Mouse (Mus musculus) heart, embryonic 10.5 days (tissue): ENCODE data around the gene Jakmip3. TPM values are rescaled to one million over a fixed set of nuclear protein-coding genes. Genes with fewer than 3 reads are reported as not detected.

Experiments used
- DNase-seq: peaks from one replicate; pipeline ENCODE4 v3.0.0-alpha.2; 2017; ENCODE audit warnings: low spot score
- H3K27ac ChIP-seq: fragments of 300-500 bp; sonication (generic); 2 replicates; pipeline ENCODE4 v1.5.1; 2016; ENCODE audit warnings: mild to moderate bottlenecking
- H3K27me3 ChIP-seq: fragments of 300-500 bp; sonication (generic); 2 replicates; pipeline ENCODE4 v1.6.1; 2016; ENCODE audit warnings: mild to moderate bottlenecking; ENCODE audit not compliant: poor library complexity, insufficient read depth, severe bottlenecking
- H3K36me3 ChIP-seq: fragments of 300-500 bp; sonication (generic); 2 replicates; pipeline ENCODE4 v1.6.1; 2016; ENCODE audit warnings: mild to moderate bottlenecking, moderate library complexity
- H3K4me1 ChIP-seq: fragments of 300-500 bp; sonication (generic); 2 replicates; pipeline ENCODE4 v1.6.1; 2016; ENCODE audit warnings: mild to moderate bottlenecking
- H3K4me3 ChIP-seq: fragments of 300-500 bp; sonication (generic); 2 replicates; pipeline ENCODE4 v1.5.1; 2016; ENCODE audit warnings: mild to moderate bottlenecking, moderate library complexity
- H3K9me3 ChIP-seq: fragments of 300-500 bp; sonication (generic); 2 replicates; pipeline ENCODE4 v1.6.1; 2016; ENCODE audit warnings: mild to moderate bottlenecking, moderate library complexity
- WGBS: fragments of 180-500 bp; shearing (Covaris S2); methylation state at CpG from one replicate; pipeline ENCODE4 v1.1.7; 2016; 5-methylcytosine and 5-hydroxymethylcytosine counted together
- polyA plus RNA-seq: library from polyadenylated mRNA; unstranded; fragments of >200 nt; fragmentation: Nextera tagmentation; extraction: Ambion mirVana; gene quantifications from 2 replicates; pipeline ENCODE4 v1.2.1, GENCODE M21; 2016

The Jakmip3 gene
- polyA plus RNA-seq, 1 experiment from 2014 or later, result 0.09 TPM

DNA sequence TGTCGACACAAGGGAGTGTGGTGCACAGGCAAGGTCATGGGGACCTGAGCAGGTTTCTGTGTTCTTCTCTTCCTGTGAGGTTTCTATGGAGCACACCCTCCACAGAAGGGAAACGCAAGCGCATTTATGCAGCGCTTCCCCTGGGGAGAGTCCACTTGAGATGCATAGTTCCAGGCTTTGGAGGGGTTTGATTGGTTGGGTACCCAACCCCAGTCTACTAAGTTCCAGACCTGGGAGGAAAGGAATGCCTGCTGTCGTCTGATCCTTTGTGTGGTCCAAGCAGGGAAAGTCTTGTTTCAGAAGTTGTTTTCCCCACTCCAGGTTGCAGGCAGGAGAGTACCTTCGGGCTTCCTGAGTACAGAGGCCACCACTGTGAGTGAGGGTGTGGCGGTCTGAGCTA lies 138.6 kb downstream of the Jakmip3 start:
- H3K9me3 ChIP-seq, result no peaks in the 10 kb centered on the region
- no peak overlapping the region for H3K27ac ChIP-seq
- 72% methylated on average over 7 of the region's 7 CpGs for WGBS
- H3K36me3 ChIP-seq, result no peaks in the 10 kb centered on the region
- DNase-seq, result no peak
- H3K4me1 ChIP-seq, result peaks cover 20% of the 10 kb centered on the region
- H3K27me3 ChIP-seq, result peaks cover 45% of the 10 kb centered on the region; the same call in 1 of the 2 replicates
- H3K4me3 ChIP-seq, result no peak overlapping the region

DNA sequence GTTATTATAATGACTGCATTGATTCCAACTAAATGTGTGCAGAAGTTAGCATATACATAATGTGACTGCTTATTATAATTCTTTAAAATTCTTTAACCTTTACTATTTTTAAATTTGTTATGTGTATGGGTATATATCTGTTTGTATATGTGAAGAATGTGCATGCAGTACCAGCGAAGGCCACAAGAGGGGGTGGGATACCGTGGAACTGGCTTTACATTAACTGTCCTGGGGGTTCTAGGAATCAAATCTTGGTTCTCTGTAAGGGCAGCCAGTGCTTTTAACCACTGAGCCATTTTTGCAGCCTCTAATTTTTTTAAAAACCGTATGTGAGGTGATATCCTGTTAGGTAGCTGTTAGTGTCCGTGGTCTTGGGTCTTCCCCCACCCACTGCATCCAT lies 140.2 kb downstream of the Jakmip3 start:
- peaks cover 22% of the 10 kb centered on the region for H3K4me1 ChIP-seq
- no peaks in the 10 kb centered on the region for H3K36me3 ChIP-seq
- H3K27me3 ChIP-seq, result peaks cover 60% of the 10 kb centered on the region
- DNase-seq, result no peak
- H3K27ac ChIP-seq, result no peak overlapping the region
- WGBS, result 65% methylated on average over 4 of the region's 4 CpGs
- no peaks in the 10 kb centered on the region for H3K9me3 ChIP-seq
- H3K4me3 ChIP-seq, result no peak overlapping the region

DNA sequence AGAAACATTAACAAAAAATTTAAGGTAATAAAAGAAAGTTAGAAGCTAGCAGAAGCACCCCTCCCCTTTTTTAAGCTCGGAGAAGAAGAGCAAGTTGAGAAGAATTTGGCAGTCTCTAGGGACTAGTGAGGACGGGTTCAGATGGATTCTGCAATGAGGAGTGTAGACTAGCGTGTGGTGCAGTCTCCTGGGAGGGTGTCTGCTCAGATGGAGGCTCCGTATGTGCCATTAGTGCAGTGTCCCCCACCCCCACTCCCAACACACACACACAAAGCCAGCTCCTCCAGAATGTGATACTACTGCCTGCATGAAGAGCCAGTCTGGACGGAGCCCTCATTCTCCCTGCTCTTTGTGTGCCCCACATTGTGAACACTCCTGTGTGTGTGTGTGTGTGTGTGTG lies 140.6 kb downstream of the Jakmip3 start:
- no peak overlapping the region for H3K27ac ChIP-seq
- peaks cover 26% of the 10 kb centered on the region for H3K4me1 ChIP-seq
- H3K27me3 ChIP-seq, result peaks cover 60% of the 10 kb centered on the region
- no peak overlapping the region for H3K4me3 ChIP-seq
- no peak for DNase-seq
- no peaks in the 10 kb centered on the region for H3K36me3 ChIP-seq
- H3K9me3 ChIP-seq, result no peaks in the 10 kb centered on the region
- 72% methylated on average over 5 of the region's 5 CpGs for WGBS

DNA sequence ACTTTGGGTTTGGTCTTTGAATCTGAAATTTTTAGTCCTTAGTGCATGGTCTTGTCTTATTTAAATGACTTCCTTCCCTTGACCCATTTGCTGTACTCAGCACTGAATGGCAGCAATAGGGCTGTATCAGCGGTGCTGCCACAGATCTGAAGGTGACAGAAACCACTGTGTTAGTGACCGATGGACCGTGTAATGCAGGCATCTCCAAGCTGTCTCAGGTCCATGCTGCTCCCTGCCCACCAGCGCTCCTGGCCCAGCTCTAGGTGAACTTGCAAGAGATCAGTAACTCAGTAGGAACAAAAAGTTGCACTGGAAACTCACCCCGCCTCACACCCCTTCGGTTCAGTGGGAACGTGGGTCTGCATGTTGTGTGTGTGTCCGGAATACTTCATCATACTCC lies 141.8 kb downstream of the Jakmip3 start:
- no peak for DNase-seq
- Histone ChIP-seq H3K9me3 (no peaks in the 10 kb centered on the region), H3K36me3 (no peaks in the 10 kb centered on the region), H3K27ac (no peak overlapping the region), H3K27me3 (peaks cover 62% of the 10 kb centered on the region), H3K4me3 (no peak overlapping the region), H3K4me1 (peaks cover 32% of the 10 kb centered on the region)
- 79% methylated on average over 8 of the region's 8 CpGs for WGBS

DNA sequence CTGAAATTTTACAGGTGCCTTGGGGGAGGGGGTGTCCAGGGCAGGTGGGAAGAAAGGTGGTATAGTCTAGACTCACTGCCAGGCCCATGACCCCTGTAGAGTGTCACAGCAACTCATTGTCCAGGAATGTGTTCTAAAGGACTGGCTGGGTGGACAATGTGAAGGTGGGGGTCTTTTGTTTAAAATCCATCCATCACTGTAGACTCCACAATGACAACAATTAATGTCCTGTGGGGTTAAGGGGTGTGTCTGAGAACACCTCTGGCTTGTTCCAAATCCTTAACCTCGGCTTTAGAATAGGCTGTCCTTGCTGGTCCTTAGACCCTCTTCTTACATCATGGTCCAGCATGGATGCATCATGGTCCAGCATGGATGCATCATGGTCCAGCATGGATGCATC lies 143.8 kb downstream of the Jakmip3 start:
- 53% methylated on average over 1 of the region's 1 CpGs for WGBS
- H3K4me1 ChIP-seq, result peaks cover 16% of the 10 kb centered on the region

DNA sequence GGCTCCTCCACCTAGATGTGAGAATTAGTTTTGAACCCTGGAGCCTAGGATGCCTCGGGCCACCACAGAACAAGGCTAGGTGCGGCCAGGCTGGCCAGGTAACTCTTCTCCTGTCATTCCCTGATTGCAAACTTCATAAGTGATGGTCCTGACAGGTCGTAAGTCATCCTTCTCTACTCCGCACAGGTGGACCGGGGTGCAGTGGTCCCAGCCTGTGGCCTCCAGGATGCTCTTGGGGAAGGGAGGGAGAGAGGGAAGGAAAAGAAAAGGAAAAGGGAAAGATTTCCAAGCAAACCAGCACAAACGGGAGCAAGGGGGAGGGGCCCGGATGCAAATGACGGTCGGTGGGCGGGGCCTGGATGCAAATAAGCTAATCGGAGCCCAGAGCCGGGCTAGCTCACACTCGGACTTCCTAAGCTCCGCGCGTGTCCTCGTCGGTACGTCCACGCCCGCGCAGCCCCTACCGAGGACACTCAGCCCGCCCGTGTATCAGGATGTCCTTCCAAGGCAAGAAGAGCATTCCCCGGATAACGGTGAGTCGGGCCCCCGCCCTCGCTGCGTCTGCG lies 145.2 kb downstream of the Jakmip3 start, which contains the start of gene Dpysl4:
TSS of gene Dpysl4 (plus strand) at position 373 of the 566 bp plus-strand sequence.
- WGBS, result 6% methylated on average over 32 of the region's 32 CpGs
- Histone ChIP-seq H3K27me3 (peaks cover 82% of the 10 kb centered on the region), H3K9me3 (no peaks in the 10 kb centered on the region), H3K4me3 (peak within 1 kb of the TSS; percentile 70), H3K4me1 (peaks cover 15% of the 10 kb centered on the region), H3K36me3 (no peaks in the 10 kb centered on the region), H3K27ac (peak within 1 kb of the TSS; percentile 59)
- DNase-seq, result no peak

More for the DNA sequence above, 143.8 kb downstream of the Jakmip3 start:
- Histone ChIP-seq H3K9me3 (no peaks in the 10 kb centered on the region), H3K36me3 (no peaks in the 10 kb centered on the region), H3K4me3 (no peak overlapping the region), H3K27me3 (peaks cover 70% of the 10 kb centered on the region), H3K27ac (no peak overlapping the region)
- no peak for DNase-seq

DNA sequence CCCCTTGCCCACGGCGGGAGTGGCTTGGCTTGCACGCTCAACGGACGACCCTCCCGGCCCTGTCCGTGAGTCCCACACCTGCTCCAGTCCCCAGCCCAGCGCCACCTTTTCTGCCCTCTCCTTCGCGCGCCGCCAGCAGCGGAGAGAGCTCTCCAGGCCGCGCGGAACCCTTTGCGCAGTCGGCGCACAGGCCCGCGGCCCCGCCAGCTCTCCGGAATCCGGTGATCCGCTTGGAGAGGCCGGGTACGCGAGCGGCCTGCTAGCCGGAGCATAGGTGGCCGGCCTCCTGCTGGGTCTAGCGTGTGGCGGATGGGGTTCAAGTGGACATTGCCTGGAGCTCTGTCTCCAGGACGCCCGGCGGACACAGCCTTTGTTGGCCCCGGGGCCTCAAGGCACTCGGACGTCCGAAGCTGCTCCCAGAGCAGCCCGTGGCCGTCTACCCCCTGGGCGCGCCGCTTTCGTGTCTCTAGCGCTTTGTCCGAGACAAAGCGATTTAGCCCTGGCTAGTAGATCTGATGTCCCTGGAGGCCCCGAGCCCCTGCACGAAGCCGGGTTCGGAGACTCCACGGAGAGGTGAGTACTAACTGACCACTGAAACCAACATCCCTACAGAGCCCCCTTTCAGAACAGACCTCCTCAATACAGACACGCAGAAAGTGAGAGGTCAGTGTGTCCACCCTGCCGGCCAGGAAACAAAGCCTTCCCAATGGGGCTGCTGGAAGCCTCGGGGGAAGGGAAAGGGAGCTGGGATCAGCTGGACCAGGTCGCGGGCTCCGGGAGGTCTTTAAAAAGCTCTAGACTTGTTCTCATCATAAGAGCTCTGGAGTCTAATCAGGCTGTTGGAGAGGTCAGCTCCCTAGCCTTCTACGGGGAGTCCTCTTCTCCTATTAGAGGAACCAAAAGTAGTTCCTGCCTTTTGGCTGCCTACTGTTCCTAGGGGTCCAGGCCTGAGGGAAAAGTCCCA lies 145.9 kb downstream of the Jakmip3 start:
- no peaks in the 10 kb centered on the region for H3K36me3 ChIP-seq
- WGBS, result 2% methylated on average over 61 of the region's 61 CpGs
- H3K27ac ChIP-seq, result peak overlapping the region; percentile 59
- DNase-seq, result no peak
- H3K4me3 ChIP-seq, result peak overlapping the region; percentile 70
- H3K4me1 ChIP-seq, result peaks cover 15% of the 10 kb centered on the region
- H3K27me3 ChIP-seq, result peaks cover 88% of the 10 kb centered on the region
- H3K9me3 ChIP-seq, result no peaks in the 10 kb centered on the region

DNA sequence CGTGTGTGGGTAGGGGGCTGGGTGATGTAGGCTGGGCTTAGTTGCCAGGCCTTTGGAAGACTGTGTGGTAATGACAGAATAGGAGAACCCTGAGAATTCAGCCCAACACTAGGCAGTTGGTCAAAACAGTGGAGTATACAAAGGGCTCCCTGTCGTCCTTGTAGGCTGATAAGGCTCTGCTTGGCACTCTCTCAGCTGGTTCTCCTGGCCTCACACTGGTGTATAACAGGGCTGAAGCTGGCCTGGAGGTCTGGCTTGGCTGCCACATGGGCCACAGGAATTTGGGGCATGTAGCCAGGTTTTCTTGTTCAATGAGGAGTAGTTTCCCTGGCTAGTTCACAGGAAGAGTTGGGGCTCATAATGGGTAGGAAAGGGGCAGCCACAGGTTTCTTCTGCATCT lies 147.3 kb downstream of the Jakmip3 start:
- DNase-seq, result no peak
- Histone ChIP-seq H3K4me3 (no peak overlapping the region), H3K27ac (no peak overlapping the region), H3K36me3 (no peaks in the 10 kb centered on the region), H3K4me1 (peaks cover 15% of the 10 kb centered on the region), H3K9me3 (no peaks in the 10 kb centered on the region), H3K27me3 (peaks cover 82% of the 10 kb centered on the region)
- WGBS, result 51% methylated on average over 2 of the region's 2 CpGs

DNA sequence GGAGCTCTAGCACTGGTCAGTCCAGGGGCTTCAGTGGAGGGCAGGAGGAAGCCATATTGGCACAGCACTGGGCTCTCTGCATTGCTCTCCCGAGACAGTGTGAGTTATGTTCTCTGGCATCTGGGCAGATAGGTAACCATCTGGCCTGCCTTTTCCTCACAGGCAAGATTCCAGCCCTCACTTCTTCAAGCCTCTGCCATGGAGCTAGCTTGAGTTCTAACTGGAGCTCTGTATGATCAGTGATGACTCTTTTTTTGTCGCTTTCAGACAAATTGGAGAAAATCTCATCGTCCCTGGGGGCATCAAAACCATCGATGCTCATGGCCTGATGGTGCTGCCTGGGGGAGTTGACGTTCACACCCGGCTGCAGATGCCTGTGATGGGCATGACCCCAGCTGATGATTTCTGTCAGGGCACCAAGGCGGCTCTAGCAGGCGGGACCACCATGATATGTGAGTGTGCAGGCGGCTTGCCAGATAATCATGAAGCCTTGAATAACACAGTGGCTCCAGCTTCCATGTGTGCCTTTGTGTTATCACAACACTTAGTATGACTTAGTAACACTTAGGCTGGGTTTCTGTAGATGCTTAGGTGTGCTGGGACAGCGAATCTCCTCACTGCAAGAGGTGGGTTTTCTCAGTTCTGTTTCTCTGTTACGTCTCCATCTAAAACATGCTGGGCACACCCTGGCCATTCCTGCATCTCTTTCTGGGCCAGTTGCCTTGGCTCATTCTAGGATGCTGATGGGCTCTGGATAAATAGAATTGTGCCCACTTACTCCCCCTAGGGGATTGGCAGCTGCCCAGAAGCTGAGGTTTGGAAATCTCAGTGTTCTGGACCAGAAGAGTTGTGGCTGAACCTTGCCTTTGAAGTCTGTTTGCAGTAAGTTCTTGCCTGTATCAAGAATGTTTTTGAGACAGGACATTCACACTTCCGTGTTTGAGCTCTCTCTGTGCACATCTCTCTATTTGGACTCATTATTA lies 149.7 kb downstream of the Jakmip3 start:
- WGBS, result 81% methylated on average over 12 of the region's 12 CpGs
- Histone ChIP-seq H3K4me3 (no peak overlapping the region), H3K4me1 (peaks cover 15% of the 10 kb centered on the region), H3K9me3 (no peaks in the 10 kb centered on the region), H3K27me3 (peaks cover 75% of the 10 kb centered on the region), H3K27ac (no peak overlapping the region), H3K36me3 (no peaks in the 10 kb centered on the region)
- DNase-seq, result no peak

DNA sequence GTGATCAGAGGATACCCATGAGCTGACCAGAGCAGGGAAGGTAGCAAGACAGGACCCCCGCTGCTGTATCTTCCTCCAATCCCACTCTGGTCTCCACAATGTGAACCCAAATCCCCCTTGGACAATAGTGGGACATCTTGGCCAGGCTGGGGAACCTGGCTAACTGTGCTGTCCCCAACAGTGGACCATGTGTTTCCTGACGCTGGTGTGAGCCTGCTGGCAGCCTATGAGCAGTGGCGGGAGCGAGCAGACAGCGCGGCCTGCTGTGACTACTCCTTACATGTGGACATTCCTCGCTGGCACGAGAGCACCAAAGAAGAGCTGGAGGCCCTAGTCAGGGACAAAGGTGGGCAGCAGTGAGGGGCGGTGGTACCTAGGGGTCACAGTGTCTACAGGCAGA lies 151.2 kb downstream of the Jakmip3 start:
- Histone ChIP-seq H3K9me3 (no peaks in the 10 kb centered on the region), H3K4me1 (0 out of 2 replicates have a peak, but pooled peaks cover 4% of the 10 kb centered on the region), H3K27me3 (peaks cover 60% of the 10 kb centered on the region), H3K27ac (no peak overlapping the region), H3K4me3 (no peak overlapping the region), H3K36me3 (no peaks in the 10 kb centered on the region)
- WGBS, result 80% methylated on average over 9 of the region's 9 CpGs
- DNase-seq, result no peak

DNA sequence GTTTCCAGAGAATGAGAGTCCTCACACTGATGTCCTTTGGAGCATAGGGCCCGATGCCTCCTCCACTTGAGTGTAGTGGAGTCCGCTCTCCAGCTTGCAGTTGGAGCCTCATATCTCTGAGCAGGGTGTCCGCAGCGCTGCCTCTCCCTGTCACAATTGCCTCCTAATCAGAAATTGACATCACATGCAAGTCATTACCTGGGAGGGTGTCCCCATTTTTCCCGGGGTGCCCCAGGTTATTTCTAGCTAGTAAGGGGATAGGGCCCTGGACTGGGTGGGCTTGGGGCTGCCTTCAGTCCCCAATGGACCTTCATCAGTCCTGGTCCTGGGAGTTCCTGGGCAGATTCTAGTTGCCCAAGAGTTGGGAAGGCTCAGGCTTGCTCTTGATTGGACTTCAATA lies 152.1 kb downstream of the Jakmip3 start:
- H3K27me3 ChIP-seq, result peaks cover 50% of the 10 kb centered on the region
- no peaks in the 10 kb centered on the region for H3K36me3 ChIP-seq
- H3K4me1 ChIP-seq, result no peaks in the 10 kb centered on the region
- no peak overlapping the region for H3K27ac ChIP-seq
- DNase-seq, result no peak
- no peak overlapping the region for H3K4me3 ChIP-seq
- H3K9me3 ChIP-seq, result no peaks in the 10 kb centered on the region
- 84% methylated on average over 5 of the region's 5 CpGs for WGBS

DNA sequence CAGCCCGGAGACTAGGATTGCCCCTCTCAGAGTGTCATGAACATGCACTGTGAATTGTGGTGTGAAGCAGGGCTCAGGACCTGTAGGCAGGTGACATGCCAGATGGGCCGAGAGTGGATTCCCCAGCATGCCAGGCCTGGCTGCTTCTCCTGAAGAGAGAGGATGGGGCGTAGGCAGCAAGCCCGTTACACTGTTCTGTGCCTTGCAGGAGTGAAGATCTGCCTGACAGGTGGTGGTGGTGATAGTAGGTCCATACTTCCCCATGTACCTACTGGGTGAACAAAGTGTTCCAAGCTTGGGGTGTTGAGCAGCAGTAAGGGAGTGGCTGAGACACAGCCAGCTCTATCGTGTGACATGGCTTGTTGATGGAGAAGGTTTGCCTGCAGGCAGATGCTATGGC lies 152.6 kb downstream of the Jakmip3 start:
- 84% methylated on average over 5 of the region's 5 CpGs for WGBS
- Histone ChIP-seq H3K4me3 (no peak overlapping the region), H3K4me1 (no peaks in the 10 kb centered on the region), H3K27me3 (peaks cover 46% of the 10 kb centered on the region), H3K9me3 (no peaks in the 10 kb centered on the region), H3K36me3 (no peaks in the 10 kb centered on the region), H3K27ac (no peak overlapping the region)
- no peak for DNase-seq
